Mouse (Mus musculus): ENCODE measurements around the gene Spag5. TPM values are rescaled to one million over a fixed set of nuclear protein-coding genes. Genes with fewer than 3 reads are reported as not detected.

Gene Spag5
- 0.88 TPM for polyA plus RNA-seq (2017; shearing (Covaris generic))

DNA sequence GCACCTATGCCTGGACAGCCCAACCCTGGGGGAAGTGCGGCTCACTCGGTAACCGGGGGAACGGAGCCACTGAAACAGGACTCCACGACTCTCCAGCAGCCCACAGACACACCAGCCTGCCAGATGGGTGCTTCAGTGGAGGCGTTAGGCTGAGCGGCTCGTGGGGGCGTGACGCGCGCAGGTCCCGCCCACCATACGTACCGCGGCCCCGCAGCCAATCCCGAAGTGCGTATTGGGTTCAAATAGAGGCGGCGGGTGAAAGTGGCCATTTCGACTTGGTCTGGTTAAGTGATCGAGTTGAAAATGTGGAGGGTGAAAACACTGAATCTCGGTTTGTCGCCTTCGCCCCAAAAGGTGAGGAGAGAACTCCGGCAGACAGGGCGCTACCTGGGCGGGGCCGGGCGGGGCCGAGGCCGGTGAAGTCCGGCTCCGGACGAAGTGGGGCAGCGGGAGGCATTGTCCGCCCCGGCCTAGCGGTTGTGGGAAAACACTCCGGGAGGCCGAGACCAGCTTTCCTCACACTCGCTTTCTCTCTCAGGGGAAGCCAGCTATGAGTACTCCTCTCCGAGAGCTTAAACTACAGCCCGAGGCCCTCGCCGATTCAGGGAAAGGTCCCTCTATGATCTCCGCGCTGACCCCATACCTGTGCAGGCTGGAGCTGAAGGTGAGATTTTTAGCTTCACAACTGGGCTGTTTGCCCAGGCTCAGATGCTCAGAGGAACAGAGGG is at the start of gene Spag5:
Gene Spag5 (plus strand): TSS at position 173 of the 728 bp plus-strand sequence.

DNA sequence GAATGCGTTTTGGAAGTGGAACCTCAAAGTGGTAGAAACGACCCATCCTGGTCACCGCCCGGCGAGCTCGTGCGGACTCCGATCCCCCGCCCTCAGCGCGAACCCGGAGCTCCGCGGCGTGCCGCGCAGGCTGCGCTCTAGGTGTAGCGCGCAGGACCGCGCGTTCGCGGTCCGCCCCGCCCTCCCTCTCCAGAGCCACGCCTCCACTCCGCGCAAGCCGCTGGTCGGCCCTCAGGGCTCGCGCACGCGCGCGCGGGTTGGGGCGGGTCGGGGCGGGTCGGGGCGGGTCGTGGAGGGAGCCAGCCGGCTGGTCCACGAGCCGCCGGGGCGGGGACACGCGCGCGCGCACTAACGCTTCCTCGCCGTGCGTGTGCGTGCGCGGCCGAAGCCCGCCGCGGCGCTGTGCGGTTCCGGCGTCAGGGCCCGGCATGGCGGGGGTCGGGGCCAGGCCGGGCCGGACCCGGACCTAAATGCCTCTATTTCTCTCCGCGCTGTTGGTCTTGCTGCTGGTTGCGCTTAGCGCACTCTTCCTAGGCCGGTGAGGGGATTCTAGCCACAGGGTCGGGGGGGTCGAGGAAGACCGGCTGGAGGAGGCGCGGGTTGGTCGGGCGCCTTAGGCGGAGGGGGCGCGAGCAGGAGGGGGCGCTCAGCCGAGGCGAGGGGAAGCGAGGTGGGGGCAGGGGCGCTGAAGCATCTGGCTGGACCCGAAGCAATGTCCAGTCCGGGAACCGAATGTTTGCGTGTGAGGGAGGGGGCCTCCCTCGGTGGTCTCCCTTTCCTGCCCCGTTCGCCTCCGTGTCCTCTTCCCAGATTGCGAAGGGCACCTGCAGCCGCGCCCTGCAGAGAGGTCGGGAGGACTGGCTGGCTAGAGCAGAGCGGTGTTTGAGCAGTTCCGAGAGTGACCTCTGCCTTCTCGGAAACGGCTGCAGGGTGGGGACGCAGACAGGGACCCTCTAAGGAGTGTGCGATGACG is 39.7 kb upstream of the Spag5 start, which contains the start of gene 2610507B11Rik:
Gene 2610507B11Rik (plus strand): TSS at position 373 of the 973 bp plus-strand sequence.

DNA sequence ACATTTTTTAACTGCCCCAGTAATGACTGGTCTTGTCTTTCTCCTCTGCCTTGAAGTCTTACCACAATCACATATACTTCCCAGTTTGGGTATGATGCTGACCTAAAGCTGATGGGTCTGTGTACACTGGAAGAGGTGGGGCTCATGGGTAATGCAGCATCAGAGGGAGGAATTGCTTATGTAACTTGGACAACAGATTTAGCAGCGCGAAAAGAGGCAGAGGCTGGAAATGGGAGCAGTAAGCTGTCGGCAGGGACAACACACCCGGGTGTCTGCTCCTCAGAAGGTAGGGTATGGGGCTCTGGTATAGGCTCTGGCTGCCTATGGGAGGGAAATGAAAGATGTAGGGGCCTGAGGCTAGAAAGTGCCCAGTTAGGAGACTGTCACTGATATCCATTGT is 10.7 kb upstream of the Spag5 start, which contains the start of gene BC030499:
Gene BC030499 (plus strand): TSS at position 188 of the 400 bp plus-strand sequence.

GRCm38 (mm10) chr11:78322860-78323259 is 21.5 kb downstream of the Spag5 start, which contains the start of gene Aldoc:
Gene Aldoc (plus strand): TSS chr11:78322968.

DNA sequence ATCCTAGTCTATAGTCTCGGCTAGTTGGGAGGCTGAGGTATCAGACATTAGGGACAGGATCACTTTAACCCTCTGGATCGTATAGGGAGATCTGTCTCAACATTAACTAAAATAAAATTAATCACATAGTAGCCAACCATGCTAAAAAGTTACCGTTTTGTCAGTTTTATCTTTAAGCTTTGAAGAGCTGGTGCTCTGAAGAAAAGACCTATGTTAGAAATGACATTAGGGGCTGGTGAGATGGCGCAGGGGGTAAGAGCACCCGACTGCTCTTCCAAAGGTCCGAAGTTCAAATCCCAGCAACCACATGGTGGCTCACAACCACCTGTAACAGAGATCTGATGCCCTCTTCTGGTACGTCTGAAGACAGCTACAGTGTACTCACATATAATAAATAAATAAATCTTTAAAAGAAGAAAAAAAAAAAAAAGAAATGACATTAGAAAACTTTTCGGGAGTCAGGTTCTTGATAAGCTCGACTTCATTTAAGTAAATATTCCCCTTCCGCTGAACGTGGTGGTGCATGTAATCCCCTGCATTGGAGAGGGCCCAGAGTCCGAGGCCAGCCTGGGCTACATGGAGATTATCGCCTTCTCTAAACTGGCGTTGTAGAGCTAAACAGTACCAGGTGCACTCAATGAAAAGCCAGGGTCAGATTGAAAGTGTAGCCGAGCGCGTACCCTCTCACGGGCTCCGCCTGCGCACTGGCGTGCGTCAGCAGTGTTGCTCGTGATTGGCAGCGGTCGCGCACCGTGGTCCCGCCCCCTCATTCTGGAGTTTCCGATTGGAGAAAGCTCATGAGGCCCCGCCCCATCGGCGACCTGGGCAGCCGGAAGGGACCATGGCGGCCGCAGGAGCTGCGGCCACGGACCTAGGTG is 26.5 kb downstream of the Spag5 start, which contains the start of gene Pigs:
Gene Pigs (plus strand): TSS at position 782 of the 878 bp plus-strand sequence.

DNA sequence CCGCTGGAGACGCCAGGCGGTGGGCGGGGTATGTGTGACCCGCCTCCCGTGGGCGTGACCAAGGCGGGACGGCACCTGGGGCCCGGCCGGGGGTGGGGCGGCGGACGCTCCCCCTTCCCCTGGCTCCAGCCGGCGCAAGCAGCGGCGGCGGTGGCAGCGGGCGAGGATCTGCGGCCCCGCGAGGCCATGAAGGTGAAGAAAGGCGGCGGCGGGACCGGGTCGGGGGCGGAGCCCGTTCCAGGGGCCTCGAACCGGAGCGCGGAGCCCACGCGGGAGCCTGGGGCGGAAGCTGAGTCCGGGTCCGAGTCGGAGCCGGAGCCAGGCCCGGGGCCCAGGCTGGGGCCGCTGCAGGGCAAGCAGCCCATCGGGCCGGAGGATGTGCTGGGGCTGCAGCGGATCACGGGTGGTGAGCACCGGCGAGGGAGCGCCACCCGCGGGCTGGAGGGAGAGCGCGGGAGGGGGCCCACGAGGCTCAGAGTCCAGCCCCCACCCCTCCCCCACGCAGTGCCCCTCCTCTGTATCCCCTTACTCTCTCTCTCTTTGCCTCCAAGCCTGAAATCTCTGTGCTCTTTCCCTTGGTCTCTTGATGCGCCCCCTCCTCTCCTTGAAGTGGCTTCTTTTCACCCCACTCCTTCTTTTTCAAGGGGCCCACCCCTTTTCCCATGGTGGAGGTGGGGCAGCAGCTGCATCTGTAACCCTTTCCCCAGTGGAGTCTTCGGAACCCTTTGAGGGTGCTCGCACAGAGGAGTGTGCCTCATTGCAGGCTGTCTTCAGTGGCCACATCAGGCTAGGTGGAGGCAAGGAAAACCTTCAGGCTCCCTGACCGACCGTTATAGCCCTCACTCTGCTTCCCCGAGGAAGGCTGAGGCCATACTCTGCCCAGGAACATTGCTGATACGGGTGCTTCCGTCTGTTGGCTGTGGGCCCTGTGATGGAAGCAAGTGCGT is 42.3 kb downstream of the Spag5 start, which contains the start of gene Unc119:
Gene Unc119 (plus strand): TSS at position 102 of the 947 bp plus-strand sequence.

Other genes with a start within 250 kb of the Spag5 start
- 32.3 TPM for gene Eral1, start 221.1 kb upstream of the Spag5 start, polyA plus RNA-seq (2017; shearing (Covaris generic))
- gene Fam222b, start 206.9 kb upstream of the Spag5 start, polyA plus RNA-seq (2017; shearing (Covaris generic)), result 16.0 TPM
- gene Traf4, start 135.9 kb upstream of the Spag5 start, polyA plus RNA-seq (2017; shearing (Covaris generic)), result 113 TPM
- 17.3 TPM for gene Nek8, start 124.9 kb upstream of the Spag5 start, polyA plus RNA-seq (2017; shearing (Covaris generic))
- gene Tlcd1, start 124.8 kb upstream of the Spag5 start, polyA plus RNA-seq (2017; shearing (Covaris generic)), result 8.1 TPM
- gene Rpl23a, start 117.9 kb upstream of the Spag5 start, polyA plus RNA-seq (2017; shearing (Covaris generic)), result 1,583 TPM
- gene Rab34, start 113.1 kb upstream of the Spag5 start, polyA plus RNA-seq (2017; shearing (Covaris generic)), result not detected
- gene Proca1, start 108.1 kb upstream of the Spag5 start, polyA plus RNA-seq (2017; shearing (Covaris generic)), result 0.28 TPM
- gene Sdf2, start 55.8 kb upstream of the Spag5 start, polyA plus RNA-seq (2017; shearing (Covaris generic)), result 114 TPM
- 35.0 TPM for gene Supt6, start 55.5 kb upstream of the Spag5 start, polyA plus RNA-seq (2017; shearing (Covaris generic))
- 57.3 TPM for gene 2610507B11Rik, start 39.8 kb upstream of the Spag5 start, polyA plus RNA-seq (2017; shearing (Covaris generic))
- gene BC030499, start 10.7 kb upstream of the Spag5 start, polyA plus RNA-seq (2017; shearing (Covaris generic)), result 0.52 TPM
- gene Aldoc, start 21.4 kb downstream of the Spag5 start, polyA plus RNA-seq (2017; shearing (Covaris generic)), result 6.8 TPM
- 69.6 TPM for gene Pigs, start 26.9 kb downstream of the Spag5 start, polyA plus RNA-seq (2017; shearing (Covaris generic))
- gene Unc119, start 42.0 kb downstream of the Spag5 start, polyA plus RNA-seq (2017; shearing (Covaris generic)), result 29.6 TPM
- gene Foxn1, start 85.0 kb downstream of the Spag5 start, polyA plus RNA-seq (2017; shearing (Covaris generic)), result 0.30 TPM
- gene Slc13a2, start 120.7 kb downstream of the Spag5 start, polyA plus RNA-seq (2017; shearing (Covaris generic)), result not detected
- 0.62 TPM for gene Slc46a1, start 164.2 kb downstream of the Spag5 start, polyA plus RNA-seq (2017; shearing (Covaris generic))
- gene Sarm1, start 196.2 kb downstream of the Spag5 start, polyA plus RNA-seq (2017; shearing (Covaris generic)), result 2.6 TPM
- not detected for gene Vtn, start 197.6 kb downstream of the Spag5 start, polyA plus RNA-seq (2017; shearing (Covaris generic))
- not detected for gene Sebox, start 201.9 kb downstream of the Spag5 start, polyA plus RNA-seq (2017; shearing (Covaris generic))
- gene Tmem199, start 210.6 kb downstream of the Spag5 start, polyA plus RNA-seq (2017; shearing (Covaris generic)), result 17.1 TPM
- 33.7 TPM for gene Poldip2, start 210.7 kb downstream of the Spag5 start, polyA plus RNA-seq (2017; shearing (Covaris generic))
- 15.2 TPM for gene Tnfaip1, start 234.8 kb downstream of the Spag5 start, polyA plus RNA-seq (2017; shearing (Covaris generic))
- gene Ift20, start 234.8 kb downstream of the Spag5 start, polyA plus RNA-seq (2017; shearing (Covaris generic)), result 61.7 TPM
- 16.8 TPM for gene Tmem97, start 249.2 kb downstream of the Spag5 start, polyA plus RNA-seq (2017; shearing (Covaris generic))